Mouse (Mus musculus): ENCODE results near the gene Olfr765. TPM values are rescaled to one million over a fixed set of nuclear protein-coding genes. Genes with fewer than 3 reads are reported as not detected.

Gene Olfr765
- polyA plus RNA-seq, 1 experiment, result not detected

GRCm38 (mm10) chr10:129010288-129010841, 39.4 kb downstream of the Olfr765 start, which contains the start of gene Olfr763:
Olfr763 (plus strand) TSS chr10:129010791.
- no peak for TF ChIP-seq CTCF (IDR thresholded peaks at IDR 0.05; ENCODE audit: extremely low read depth, insufficient read depth, low read length)
- no peak for TF ChIP-seq POLR2A (IDR thresholded peaks at IDR 0.05; ENCODE audit: extremely low read depth, insufficient read depth, low read length)
- no peak within 1 kb of the TSS for H3K27ac ChIP-seq (ENCODE audit: insufficient read depth, low read length)

GRCm38 (mm10) chr10:129004032-129004920, 45.5 kb downstream of the Olfr765 start:
- H3K4me1 ChIP-seq (ENCODE audit: control insufficient read depth, insufficient read depth, low read length), result no peaks in the 10 kb centered on the region
- no peak overlapping the region for H3K27ac ChIP-seq (ENCODE audit: insufficient read depth, low read length)
- H3K4me3 ChIP-seq (ENCODE audit: insufficient read depth, low read length), result no peak overlapping the region
- TF ChIP-seq POLR2A (IDR thresholded peaks at IDR 0.05; ENCODE audit: extremely low read depth, insufficient read depth, low read length) (no peak), CTCF (IDR thresholded peaks at IDR 0.05; ENCODE audit: extremely low read depth, insufficient read depth, low read length) (no peak)

More at GRCm38 (mm10) chr10:129010288-129010841, 39.4 kb downstream of the Olfr765 start, which contains the start of gene Olfr763:
- Histone ChIP-seq H3K4me3 (ENCODE audit: insufficient read depth, low read length) (no peak within 1 kb of the TSS), H3K4me1 (ENCODE audit: control insufficient read depth, insufficient read depth, low read length) (no peaks in the 10 kb centered on the region)

- no peak overlapping the region for H3K4me3 ChIP-seq (ENCODE audit: insufficient read depth, low read length)
- H3K4me1 ChIP-seq (ENCODE audit: control insufficient read depth, insufficient read depth, low read length), result no peaks in the 10 kb centered on the region
- TF ChIP-seq CTCF (IDR thresholded peaks at IDR 0.05; ENCODE audit: extremely low read depth, insufficient read depth, low read length) (no peak), POLR2A (IDR thresholded peaks at IDR 0.05; ENCODE audit: extremely low read depth, insufficient read depth, low read length) (no peak)
- no peak overlapping the region for H3K27ac ChIP-seq (ENCODE audit: insufficient read depth, low read length)
Observed at GRCm38 (mm10) chr10:128996523-128997040, 53.2 kb downstream of the Olfr765 start.

- TF ChIP-seq POLR2A (IDR thresholded peaks at IDR 0.05; ENCODE audit: extremely low read depth, insufficient read depth, low read length) (no peak), CTCF (IDR thresholded peaks at IDR 0.05; ENCODE audit: extremely low read depth, insufficient read depth, low read length) (no peak)
- no peak overlapping the region for H3K4me3 ChIP-seq (ENCODE audit: insufficient read depth, low read length)
- no peaks in the 10 kb centered on the region for H3K4me1 ChIP-seq (ENCODE audit: control insufficient read depth, insufficient read depth, low read length)
- no peak overlapping the region for H3K27ac ChIP-seq (ENCODE audit: insufficient read depth, low read length)
Observed at GRCm38 (mm10) chr10:128995796-128996195, 54.0 kb downstream of the Olfr765 start.

Other genes starting within 250 kb of the Olfr765 start
- 23.0 and 23.9 TPM in 2 replicates for gene Dnajc14, start 245.9 kb downstream of the Olfr765 start, polyA plus RNA-seq (2012; rRNA removed)
- gene Tmem198b, start 245.6 kb downstream of the Olfr765 start, polyA plus RNA-seq (2012; rRNA removed), result 12.7 and 13.8 TPM in 2 replicates
- gene Sarnp, start 232.7 kb downstream of the Olfr765 start, polyA plus RNA-seq (2012; rRNA removed), result 50.1 and 53.4 TPM in 2 replicates
- gene Ormdl2, start 228.4 kb downstream of the Olfr765 start, polyA plus RNA-seq (2012; rRNA removed), result 18.3 and 20.3 TPM in 2 replicates
- gene Gdf11, start 158.3 kb downstream of the Olfr765 start, polyA plus RNA-seq (2012; rRNA removed), result 7.2 TPM in 2 replicates
- 76.2 and 79.5 TPM in 2 replicates for gene Cd63, start 149.0 kb downstream of the Olfr765 start, polyA plus RNA-seq (2012; rRNA removed)
- gene Rdh5, start 127.1 kb downstream of the Olfr765 start, polyA plus RNA-seq (2012; rRNA removed), result 12.7 and 13.0 TPM in 2 replicates
- gene Bloc1s1, start 126.0 kb downstream of the Olfr765 start, polyA plus RNA-seq (2012; rRNA removed), result 221 and 224 TPM in 2 replicates
- gene Itga7, start 116.2 kb downstream of the Olfr765 start, polyA plus RNA-seq (2012; rRNA removed), result 24.3 and 24.9 TPM in 2 replicates
- not detected in 2 replicates for gene Mettl7b, start 89.0 kb downstream of the Olfr765 start, polyA plus RNA-seq (2012; rRNA removed)
- gene Olfr9, start 60.6 kb downstream of the Olfr765 start, polyA plus RNA-seq (2012; rRNA removed), result not detected in 2 replicates
- gene Olfr763, start 39.2 kb downstream of the Olfr765 start, polyA plus RNA-seq (2012; rRNA removed), result not detected in 2 replicates
- not detected in 2 replicates for gene Olfr764-ps1, start 10.1 kb downstream of the Olfr765 start, polyA plus RNA-seq (2012; rRNA removed)
- gene Olfr766-ps1, start 19.0 kb upstream of the Olfr765 start, polyA plus RNA-seq (2012; rRNA removed), result not detected in 2 replicates
- not detected in 2 replicates for gene Olfr767, start 32.9 kb upstream of the Olfr765 start, polyA plus RNA-seq (2012; rRNA removed)
- gene Olfr768, start 49.4 kb upstream of the Olfr765 start, polyA plus RNA-seq (2012; rRNA removed), result not detected in 2 replicates
- not detected in 2 replicates for gene Olfr769, start 67.9 kb upstream of the Olfr765 start, polyA plus RNA-seq (2012; rRNA removed)
- gene Olfr770, start 89.0 kb upstream of the Olfr765 start, polyA plus RNA-seq (2012; rRNA removed), result not detected in 2 replicates
- gene Olfr771, start 114.8 kb upstream of the Olfr765 start, polyA plus RNA-seq (2012; rRNA removed), result not detected in 2 replicates
- gene Olfr772, start 127.9 kb upstream of the Olfr765 start, polyA plus RNA-seq (2012; rRNA removed), result not detected in 2 replicates
- gene Olfr773, start 137.4 kb upstream of the Olfr765 start, polyA plus RNA-seq (2012; rRNA removed), result not detected in 2 replicates
- not detected in 2 replicates for gene Olfr774, start 186.2 kb upstream of the Olfr765 start, polyA plus RNA-seq (2012; rRNA removed)
- gene Olfr775, start 198.4 kb upstream of the Olfr765 start, polyA plus RNA-seq (2012; rRNA removed), result not detected in 2 replicates
- gene Olfr776, start 209.1 kb upstream of the Olfr765 start, polyA plus RNA-seq (2012; rRNA removed), result not detected in 2 replicates
- not detected in 2 replicates for gene Olfr777, start 221.5 kb upstream of the Olfr765 start, polyA plus RNA-seq (2012; rRNA removed)

Data from cortical plate, adult 2 months (tissue).